Mouse (Mus musculus) cerebellum, adult 2 months (tissue): Measurements from ENCODE around the gene St6galnac3.

Experiments used
- CTCF ChIP-seq: fragments of 200-500 bp; IDR thresholded peaks from 2 replicates; pipeline ENCODE4 v1.5.1; 2011; ENCODE audit warnings: low read depth, mild to moderate bottlenecking, control low read depth, low read length, moderate library complexity, borderline replicate concordance; ENCODE audit not compliant: insufficient read depth
- POLR2A ChIP-seq: fragments of 200-500 bp; IDR thresholded peaks from 2 replicates; pipeline ENCODE4 v1.6.1; 2011; ENCODE audit warnings: low read length, control low read depth, borderline replicate concordance; ENCODE audit not compliant: insufficient read depth

DNA sequence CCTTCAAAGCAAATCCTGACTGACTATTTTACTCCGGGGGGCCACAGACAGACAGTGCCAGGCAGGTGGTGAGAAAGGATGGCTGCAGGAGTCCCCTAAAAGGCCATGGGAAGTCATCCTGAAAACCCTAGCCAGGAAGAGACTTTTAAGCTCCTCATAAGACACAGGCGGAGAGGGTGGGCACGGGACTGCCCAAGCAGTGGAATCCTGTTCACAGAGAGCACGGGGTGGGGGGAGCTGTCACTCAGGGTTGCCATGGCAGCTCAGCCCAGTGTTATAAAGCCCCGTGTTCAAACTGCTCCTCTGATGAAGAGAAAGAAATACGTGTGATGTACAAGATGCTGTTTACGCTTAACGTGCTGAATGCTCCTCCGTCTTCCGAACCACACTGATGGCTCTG, 375.0 kb downstream of the St6galnac3 start:
- TF ChIP-seq POLR2A (no peak), CTCF (no peak)
